Mouse (Mus musculus): ENCODE measurements at regions not wholly inside any gene's neighbourhood (a gene's known extent, or its start where the extent isn't known, plus 50 kb on each side); places are given as distances from the start of the nearest gene placed in this dataset.
"Not testable (repeated sequence)": the region's sequence is repeated elsewhere in the genome, so short reads cannot be mapped to it uniquely, and the experiment has no call there.

DNA sequence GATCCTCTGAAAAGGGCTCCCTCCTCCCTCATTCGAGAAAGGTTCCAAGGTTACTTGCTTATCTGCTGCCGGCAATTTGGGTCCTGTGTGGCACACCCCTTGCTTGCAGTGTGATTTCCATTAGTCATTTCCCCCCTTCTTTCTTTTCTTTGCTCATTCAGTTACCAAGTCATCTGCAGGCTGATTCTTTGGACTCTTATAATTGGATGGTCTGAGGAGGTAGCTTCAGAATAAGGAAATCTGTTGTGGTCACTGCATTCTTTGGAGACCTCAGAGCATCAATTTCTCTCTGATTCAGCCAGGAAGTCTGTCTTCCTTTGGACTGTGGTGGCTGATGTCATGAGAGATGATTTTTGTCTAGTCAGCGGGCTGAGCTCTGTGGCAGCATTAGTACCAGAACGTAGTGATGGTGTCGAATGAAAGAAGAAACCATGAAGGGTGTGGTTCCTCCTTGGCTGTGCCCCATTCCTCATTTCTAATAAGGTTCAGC is 91.4 kb upstream of the Mdm1 start:
- no peak for DNase-seq

DNA sequence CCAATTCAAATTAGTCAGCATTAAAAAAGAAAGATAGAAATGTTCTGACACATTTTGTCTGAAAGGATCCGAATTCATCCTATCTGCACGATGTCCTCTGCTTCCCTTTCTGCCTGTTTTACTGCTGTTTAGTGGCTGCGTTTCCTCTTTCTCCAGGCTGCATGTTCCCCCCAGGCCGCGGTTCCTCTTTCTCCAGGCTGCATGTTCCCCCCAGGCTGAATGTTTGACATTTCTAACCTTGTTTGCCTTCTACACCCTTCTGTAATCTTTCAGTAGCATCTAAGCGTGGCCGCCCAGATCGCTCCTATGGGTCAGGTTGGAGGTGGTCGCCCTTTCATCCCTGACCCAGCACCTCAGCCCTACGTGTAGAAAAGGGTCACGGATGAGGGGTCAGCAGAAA is 89.6 kb upstream of the Mdm1 start:
- DNase-seq = peak; percentile 23

DNA sequence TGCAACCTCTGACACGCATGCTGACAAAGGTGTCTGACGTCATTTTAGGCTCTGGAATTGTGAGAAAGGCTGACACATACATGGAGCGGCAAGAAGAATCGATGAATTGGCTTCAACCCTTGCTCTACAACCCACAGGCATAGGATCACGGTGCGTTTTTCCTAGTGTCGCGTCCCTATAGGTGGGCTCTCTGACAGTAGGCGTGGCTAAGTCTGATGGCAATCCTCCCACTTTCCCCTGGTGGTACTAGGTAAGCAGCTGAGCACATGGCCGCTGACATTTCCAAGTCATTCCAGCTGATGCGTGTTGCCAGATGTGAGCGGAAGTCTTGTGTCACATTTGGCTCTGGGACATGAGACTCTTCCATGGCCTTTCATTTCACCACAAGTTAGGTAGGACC is 89.1 kb upstream of the Mdm1 start:
- DNase-seq = no peak

DNA sequence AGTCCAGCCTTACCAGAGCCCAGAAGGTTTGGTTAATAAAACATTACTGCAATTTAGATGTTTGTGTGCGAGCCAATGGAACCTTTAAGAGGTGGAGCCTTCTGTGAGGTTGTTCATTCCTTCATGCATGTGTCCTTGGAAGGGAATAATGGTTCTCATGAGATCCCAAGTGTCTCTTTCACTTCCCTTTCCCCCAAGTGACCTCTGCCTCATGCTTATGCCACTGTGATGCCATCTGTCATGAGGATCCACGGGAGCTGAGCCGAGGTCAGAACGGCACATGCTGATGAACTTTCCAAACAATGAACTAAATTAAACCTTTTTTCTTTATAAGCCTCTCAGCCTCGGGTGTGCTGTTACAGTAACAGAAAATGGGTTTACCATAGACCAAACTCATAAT is 88.6 kb upstream of the Mdm1 start:
- no peak for DNase-seq

DNA sequence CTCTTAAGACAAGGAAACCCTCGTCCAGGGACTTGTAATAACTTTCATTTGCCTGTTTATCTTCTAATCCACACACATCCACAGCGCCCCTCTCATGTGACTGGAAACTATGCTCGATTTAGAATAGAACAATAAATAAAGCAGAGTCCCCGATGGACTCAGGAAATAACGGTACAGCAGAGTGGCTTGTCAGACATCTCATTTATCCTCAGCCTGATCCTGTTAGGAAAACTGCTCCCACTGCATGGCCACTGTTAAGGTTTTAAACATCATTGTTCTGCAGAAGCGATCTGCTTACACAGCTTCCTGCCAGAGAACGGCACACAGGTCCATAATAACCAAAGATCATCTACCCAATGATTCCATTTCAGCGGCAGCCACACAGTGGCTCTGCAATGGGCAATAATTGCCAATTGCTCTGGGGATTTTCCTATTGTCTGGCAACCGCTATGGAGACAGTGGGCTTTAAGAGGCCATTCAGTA is 84.8 kb upstream of the Mdm1 start:
- DNase-seq = no peak

DNA sequence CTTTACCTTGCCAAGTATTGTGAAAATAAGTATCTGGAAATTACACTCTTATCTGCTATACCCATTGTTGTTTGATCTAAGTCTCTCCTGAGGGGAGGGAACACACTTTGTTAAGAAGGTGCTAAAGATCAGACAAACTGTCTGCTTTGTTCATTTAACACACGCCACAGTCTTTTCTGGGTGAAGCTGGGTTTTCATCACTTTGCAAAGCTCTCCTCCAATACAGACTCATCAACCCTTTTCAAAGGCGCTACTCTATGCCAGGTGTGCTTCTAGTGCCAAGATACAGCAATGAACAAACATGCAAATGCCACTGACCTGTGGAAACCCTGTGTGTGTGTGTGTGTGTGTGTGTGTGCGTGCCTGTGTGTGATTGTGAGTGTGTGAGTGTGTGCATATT is 84.1 kb upstream of the Mdm1 start:
- DNase-seq = no peak

DNA sequence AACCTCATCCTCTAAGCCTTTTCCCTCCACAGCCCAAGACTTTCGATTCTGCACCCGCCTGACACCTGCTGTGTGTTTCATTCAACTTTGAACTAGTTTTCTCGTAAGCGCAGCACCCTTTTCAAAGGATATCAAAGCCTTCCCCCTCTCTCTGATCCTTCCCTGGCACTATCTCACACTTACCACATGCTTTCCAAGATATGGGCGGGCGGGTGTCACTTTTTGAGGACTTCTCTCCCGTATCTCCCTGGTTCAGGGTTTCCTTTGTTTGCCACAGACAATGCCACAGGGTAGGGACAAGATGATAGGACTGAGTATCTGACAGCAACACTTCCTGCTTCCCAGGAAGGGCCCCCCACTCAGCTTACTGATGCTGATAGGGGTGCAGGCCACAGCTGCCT is 76.8 kb upstream of the Mdm1 start:
- DNase-seq = no peak

DNA sequence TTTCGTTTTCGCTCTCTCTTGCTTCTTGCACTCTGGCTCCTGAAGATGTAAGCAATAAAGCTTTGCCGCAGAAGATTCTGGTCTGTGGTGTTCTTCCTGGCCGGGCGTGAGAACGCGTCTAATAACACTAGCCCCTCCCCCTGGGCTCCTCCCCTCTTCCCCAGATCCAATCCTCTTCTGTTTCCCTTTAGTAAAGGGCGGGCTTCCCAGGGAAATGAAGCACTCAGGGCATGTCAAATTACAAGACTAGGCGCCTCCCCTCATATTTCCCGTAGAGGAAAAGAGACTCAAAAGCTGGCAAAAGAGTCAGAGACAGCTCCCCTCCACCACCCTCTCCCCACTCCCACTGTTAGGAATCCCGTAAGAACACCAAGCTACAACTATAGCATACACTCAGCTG is 65.3 kb upstream of the Mdm1 start:
- not testable (repeated sequence) for DNase-seq

DNA sequence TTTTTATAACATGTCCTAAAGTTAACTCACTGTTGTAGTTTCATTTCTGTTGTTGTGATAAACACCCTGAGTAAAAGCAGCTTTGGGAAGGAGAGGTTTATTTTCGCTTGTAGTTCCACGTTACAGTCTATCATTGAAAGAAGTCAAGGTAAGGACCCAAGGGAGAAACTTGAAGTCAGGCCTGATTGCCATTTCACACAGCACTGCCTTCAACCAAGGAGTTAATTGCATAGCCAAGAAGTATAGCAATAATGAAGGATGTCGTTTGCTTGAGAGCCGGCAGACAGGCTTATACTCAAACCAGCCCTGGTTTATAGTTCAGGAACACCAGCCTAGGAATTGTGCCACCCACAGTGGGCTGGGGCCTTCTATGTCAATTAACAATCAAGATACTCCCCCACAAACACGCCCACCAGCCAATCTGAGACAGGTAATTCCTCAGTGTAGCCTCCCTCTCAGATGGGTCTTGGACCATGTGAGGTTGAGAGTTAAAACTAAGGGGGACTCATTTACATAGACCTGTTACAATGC is 59.9 kb upstream of the Mdm1 start:
- DNase-seq = no peak

DNA sequence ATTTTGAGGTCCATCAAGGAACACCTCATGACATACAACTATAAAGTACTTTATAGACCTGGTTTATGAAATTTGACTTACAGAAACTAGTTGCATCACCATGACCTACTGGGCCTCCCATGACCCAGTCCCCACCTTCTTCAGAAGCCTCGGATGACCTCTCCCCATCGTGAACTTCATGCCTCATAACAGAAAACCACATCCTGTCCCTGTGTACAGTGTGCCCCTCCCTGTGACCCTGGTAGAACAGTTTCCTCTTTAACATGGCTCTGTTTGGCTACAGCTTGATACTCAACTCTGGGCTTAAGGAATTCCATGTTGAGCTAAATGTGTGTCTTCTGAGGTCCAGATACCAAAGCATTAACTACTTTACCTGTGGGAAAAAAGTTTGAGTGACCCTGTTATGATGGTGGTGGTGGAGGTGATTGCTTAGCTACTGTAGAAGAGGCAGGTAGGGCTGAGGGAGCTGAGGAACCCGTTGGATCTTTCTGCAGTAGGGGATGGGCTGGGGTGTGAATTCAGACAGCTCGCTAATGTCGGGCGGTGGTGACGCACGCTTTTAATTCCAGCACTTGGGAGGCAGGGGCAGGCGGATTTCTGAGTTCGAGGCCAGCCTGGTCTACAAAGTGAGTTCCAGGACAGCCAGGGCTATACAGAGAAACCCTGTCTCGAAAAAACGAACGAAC is 58.4 kb upstream of the Mdm1 start:
- DNase-seq = peak; percentile 17

DNA sequence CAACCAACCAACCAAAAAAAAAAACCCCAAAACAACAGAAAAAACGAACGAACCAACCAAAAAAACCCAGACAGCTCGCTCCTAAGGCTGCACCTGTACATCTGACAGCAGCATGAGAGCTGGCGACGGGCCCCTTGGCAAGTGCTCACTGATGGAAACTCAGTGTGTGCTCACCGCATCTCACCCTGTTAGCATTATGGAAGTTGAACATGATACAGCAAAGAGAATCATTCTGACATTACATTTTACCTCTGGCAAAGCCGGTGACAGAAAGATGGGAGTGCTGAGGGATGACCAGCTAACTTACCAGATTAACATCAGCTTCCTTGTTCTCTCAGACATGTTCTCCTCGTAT is 57.9 kb upstream of the Mdm1 start:
- no peak for DNase-seq

DNA sequence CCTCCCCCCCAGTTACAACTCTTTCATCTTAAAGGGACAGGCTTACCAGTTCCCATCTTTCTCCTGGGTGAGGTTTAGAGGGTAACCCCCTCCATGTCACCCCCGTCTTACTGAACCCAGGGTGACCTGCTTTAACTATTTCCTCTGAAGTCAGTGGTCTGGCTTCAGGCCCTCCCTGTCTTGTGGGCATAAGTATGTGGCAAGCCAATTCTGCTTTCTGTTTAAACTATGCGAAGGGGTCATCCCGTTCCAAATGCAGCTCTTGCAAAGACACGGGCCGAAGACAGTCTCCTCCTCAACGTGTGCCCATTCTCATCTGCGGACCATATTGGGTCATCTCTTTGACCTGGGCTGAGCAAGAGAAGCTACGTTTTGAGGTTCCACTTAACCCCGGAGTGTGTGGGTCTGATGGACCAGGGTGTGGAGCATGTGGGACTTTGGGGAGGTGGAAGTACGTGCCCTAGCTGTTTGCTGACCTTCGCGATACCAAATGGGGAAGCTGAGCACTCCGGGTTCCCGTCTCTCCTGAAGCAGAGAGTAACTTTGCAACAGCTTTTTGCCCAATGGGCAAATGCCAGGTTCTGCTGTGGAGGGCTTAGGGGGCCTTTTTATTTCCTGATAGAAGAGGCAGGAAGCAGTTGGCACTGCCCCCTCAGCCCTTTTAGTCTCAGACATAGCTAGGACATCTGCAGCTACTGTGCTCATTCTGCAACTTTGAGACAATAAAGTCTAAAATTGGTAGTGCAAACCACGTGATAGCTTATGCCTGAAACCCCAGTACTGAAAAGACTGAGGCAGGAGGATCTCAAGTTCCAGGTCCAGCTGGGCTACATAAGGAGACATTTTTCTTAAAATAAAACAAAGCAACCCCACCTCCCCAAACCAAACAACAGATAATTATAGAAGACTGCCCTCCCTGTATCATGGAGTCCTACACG is 56.3 kb upstream of the Mdm1 start:
- DNase-seq = no peak

DNA sequence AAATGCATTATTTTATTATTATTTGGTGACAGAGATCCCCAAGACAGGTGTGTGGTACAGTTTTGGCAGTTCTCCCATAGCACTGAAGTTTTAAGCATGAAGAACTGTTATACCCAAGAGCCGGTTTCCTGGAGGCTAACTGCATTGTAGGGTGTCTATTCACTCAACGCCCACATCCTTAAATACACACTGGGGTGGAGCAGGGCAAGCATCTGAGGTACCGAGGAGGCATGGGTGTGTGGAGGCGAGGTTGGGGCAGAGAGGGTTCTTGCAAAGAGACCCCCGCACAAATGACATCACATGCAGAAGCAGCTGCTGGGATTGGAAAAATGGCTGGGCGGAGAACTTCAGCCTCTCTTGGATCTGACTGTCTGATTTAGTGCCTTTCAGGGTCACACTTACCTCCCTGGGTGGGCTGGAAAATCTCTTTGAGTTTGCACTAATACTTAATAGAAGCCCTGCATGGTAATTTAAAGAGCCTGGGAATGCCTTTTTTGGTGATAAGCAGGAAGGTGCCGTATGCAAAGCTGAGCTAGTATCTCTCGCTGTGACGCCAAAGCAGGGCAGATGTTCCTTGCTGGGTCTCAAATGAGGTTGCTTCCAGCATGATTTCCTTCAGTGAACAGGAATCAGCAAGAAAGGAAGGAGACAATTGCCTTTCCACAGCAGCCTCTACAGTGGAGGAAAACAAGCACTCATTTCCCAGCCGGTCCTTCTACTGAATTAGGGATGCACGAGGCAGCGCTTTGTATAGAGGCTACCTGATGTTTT is 53.9 kb upstream of the Mdm1 start:
- no peak for DNase-seq

DNA sequence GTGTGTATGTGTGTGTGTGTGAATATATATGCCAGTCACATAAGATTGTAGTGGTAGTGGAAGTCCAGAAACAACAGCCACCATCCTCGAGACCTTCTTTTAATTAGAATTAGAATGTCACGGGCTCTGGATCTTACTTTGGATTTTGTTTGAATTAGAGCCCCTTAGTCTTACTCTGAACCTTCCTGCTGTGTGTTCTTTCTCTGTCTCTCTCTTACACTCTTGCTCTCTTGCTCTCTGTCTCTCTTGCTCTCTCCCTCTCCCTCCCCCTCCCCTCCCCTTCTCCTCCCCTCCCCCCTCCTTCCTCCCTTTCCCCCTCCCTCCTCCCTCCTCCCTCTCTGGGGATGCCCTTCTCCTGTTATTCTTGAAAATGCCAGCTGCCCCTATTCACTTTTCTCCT is 53.1 kb upstream of the Mdm1 start:
- no peak for DNase-seq

DNA sequence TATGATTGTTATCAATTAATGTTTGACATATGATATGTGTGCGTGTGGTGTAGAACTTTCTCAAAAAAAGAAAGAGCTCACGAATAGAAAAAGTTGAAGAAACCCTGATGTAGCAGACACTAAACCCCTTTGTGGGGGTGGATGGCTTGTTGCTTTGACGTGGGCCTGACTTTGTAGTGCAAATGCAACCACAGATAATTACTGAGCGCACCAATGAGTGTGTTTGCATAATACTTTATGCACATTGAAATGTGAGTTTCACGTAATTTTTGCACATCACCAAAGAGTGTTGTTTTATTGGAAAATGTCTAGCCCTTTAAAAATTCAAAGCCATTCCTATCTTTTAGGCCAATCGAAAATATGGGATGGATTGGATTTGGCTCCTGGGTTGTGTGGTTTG is 51.7 kb upstream of the Mdm1 start:
- no peak for DNase-seq

DNA sequence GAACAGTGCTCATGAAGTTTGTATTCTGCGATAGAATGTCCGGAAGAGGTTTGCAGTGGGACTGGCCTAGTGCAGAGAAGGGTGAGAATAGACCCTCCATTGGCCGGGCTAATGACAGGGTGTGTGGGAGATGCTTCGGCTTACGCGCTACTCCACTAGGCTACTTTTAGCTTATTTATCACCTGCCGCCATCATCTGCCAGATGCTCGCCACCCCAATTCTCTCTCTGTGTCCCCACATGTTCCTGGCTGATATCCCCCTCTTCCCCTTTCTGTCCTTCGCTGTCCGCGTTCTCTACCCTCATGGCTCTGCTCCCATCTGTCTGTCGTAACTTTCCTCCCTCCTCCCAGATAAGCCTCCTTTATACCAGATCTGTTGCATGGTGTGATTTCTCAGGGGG is 50.1 kb upstream of the Mdm1 start:
- DNase-seq = no peak
